9 mouse cellular contexts compared by ENCODE assay signal in genomic region chr13:58117318-58118017, GRCm38 (mm10). TPM values are rescaled to one million over a fixed set of nuclear protein-coding genes. Genes with fewer than 3 reads are reported as not detected.
DNase-seq lines count a peak whose midpoint lies in the region; ATAC-seq lines count a peak whose summit lies in the region.
"Had no signal": no experiment of that assay in that cellular context is flagged by ENCODE, and none has a peak within 500 bp of the region (broad histone marks: within the 10 kb centered on the region; RNA-seq: fewer than 3 reads in every experiment).

No protein-coding gene starts in this region.

- H3K4me2 ChIP-seq in hindbrain, embryonic 11.5 days (replicated peaks; ENCODE audit: low read depth, low read length), result no peak overlapping the region
- H3K4me2 ChIP-seq in hindbrain, embryonic 12.5 days (replicated peaks), result no peak overlapping the region
- H3K4me2 ChIP-seq: embryonic facial prominence, embryonic 13.5 days had no signal

- no peaks in the 10 kb centered on the region for H3K36me3 ChIP-seq in hindbrain, embryonic 11.5 days (ENCODE audit: control insufficient read depth, insufficient read depth, low read length)
- H3K36me3 ChIP-seq in hindbrain, embryonic 12.5 days, result no peaks in the 10 kb centered on the region
- H3K36me3 ChIP-seq: embryonic facial prominence, embryonic 13.5 days had no signal

- peak; percentile 58 for DNase-seq in hindbrain, embryonic 11.5 days (ENCODE audit: low spot score)
- peak; percentile 76 to 77 for DNase-seq in B cell, adult 2 months
- peak; percentile 78 for DNase-seq in T-cell, adult 2 months (ENCODE audit: low spot score)
- peak; percentile 68 for DNase-seq in embryo, embryonic 10.5 days (ENCODE audit: low spot score)
- peak; percentile 68 to 73 for DNase-seq in kidney, postnatal 25 days
- peak; percentile 53 for DNase-seq in ovary, postnatal 14 days (ENCODE audit: low spot score)
- DNase-seq in urinary bladder, postnatal 4 days (ENCODE audit: low spot score in 2 of 2), result peak; percentile 48 to 77

- H3K4me3 ChIP-seq in hindbrain, embryonic 11.5 days (ENCODE audit: low read depth, low read length), result no peak overlapping the region
- no peak overlapping the region for H3K4me3 ChIP-seq in hindbrain, embryonic 12.5 days
- H3K4me3 ChIP-seq: embryonic facial prominence, embryonic 13.5 days had no signal

- H3K9me3 ChIP-seq in hindbrain, embryonic 11.5 days (ENCODE audit: control insufficient read depth, low read length), result no peaks in the 10 kb centered on the region
- no peaks in the 10 kb centered on the region for H3K9me3 ChIP-seq in hindbrain, embryonic 12.5 days (replicated peaks)
- H3K9me3 ChIP-seq: embryonic facial prominence, embryonic 13.5 days had no signal

- WGBS in hindbrain, embryonic 11.5 days, result 70% methylated on average over 8 of the region's 8 CpGs
- WGBS in hindbrain, embryonic 12.5 days, result 74% methylated on average over 8 of the region's 8 CpGs

- no peak overlapping the region for H3K27ac ChIP-seq in hindbrain, embryonic 11.5 days (ENCODE audit: low read depth, low read length)
- no peak overlapping the region for H3K27ac ChIP-seq in hindbrain, embryonic 12.5 days
- H3K27ac ChIP-seq: embryonic facial prominence, embryonic 13.5 days had no signal

- no peak overlapping the region for H3K9ac ChIP-seq in hindbrain, embryonic 11.5 days (ENCODE audit: low read depth, low read length)
- no peak overlapping the region for H3K9ac ChIP-seq in hindbrain, embryonic 12.5 days
- H3K9ac ChIP-seq: embryonic facial prominence, embryonic 13.5 days had no signal

- peaks cover 2% of the 10 kb centered on the region; the same call in 1 of the 2 replicates for H3K4me1 ChIP-seq in hindbrain, embryonic 11.5 days (replicated peaks; ENCODE audit: control insufficient read depth, insufficient read depth, low read length)
- H3K4me1 ChIP-seq in hindbrain, embryonic 12.5 days, result peaks cover 10% of the 10 kb centered on the region

- no peaks in the 10 kb centered on the region for H3K27me3 ChIP-seq in hindbrain, embryonic 11.5 days (ENCODE audit: control insufficient read depth, insufficient read depth, low read length)
- H3K27me3 ChIP-seq in hindbrain, embryonic 12.5 days, result no peaks in the 10 kb centered on the region
- H3K27me3 ChIP-seq: embryonic facial prominence, embryonic 13.5 days had no signal

- ATAC-seq in hindbrain, embryonic 11.5 days (ENCODE audit: low FRiP score), result no peak
- no peak for ATAC-seq in hindbrain, embryonic 12.5 days (ENCODE audit: low FRiP score)

RNA-seq across cellular contexts. Expression of gene Klhl3, which starts 4.1 kb away (rescaled TPM):
- 3.8 and 3.9 TPM in 2 replicates for polyA plus RNA-seq in hindbrain, embryonic 11.5 days (2014; fragmentation: Nextera tagmentation; extraction: Ambion mirVana)
- polyA plus RNA-seq in hindbrain, embryonic 12.5 days (2016; fragmentation: Nextera tagmentation; extraction: Ambion mirVana), result 5.8 and 6.3 TPM in 2 replicates

RNA-seq across cellular contexts. Expression of gene Hnrnpa0, which starts 10.9 kb away (rescaled TPM):
- polyA plus RNA-seq in hindbrain, embryonic 11.5 days (2014; fragmentation: Nextera tagmentation; extraction: Ambion mirVana), result 56.9 and 61.9 TPM in 2 replicates
- 55.5 and 57.3 TPM in 2 replicates for polyA plus RNA-seq in hindbrain, embryonic 12.5 days (2016; fragmentation: Nextera tagmentation; extraction: Ambion mirVana)

RNA-seq across cellular contexts. Expression of gene Idnk, which starts 40.0 kb away (rescaled TPM):
- polyA plus RNA-seq in hindbrain, embryonic 11.5 days (2014; fragmentation: Nextera tagmentation; extraction: Ambion mirVana), result 57.8 and 62.7 TPM in 2 replicates
- 62.0 and 68.1 TPM in 2 replicates for polyA plus RNA-seq in hindbrain, embryonic 12.5 days (2016; fragmentation: Nextera tagmentation; extraction: Ambion mirVana)
